Mouse (Mus musculus): ENCODE data around the gene Ttc25. TPM values are rescaled to one million over a fixed set of nuclear protein-coding genes. Genes with fewer than 3 reads are reported as not detected.
A peak's percentile ranks its signal among the peaks of the same experiment; 100 is the strongest.

Ttc25 gene
- total and polyA plus RNA-seq, 2 experiments from 2014 or later = 1.5 to 1.8 TPM

DNA sequence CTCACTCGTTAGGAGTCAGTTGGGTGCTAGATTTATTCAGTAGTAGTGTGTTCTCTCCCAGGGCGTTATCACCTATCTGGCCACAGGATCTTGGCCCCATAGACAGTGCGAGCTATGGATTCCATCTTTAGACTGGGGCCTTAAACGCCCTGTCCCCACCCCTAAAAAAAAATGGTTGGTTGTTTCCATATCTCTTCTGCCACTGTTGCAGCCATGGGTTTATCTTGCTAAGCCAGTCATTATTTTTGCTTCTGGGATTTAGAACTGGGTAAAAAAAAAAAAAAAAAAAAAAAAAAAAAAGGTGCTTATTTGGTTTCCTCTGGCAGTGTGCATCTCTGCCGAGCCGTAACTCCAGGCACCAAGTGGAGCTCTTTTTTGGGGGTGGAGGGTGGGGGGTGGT lies 19.3 kb downstream of the Ttc25 start:
- 89% methylated on average over 6 of the region's 6 CpGs for WGBS
- Histone ChIP-seq H3K9me3 (ENCODE audit: low read length) (no peaks in the 10 kb centered on the region), H3K4me2 (ENCODE audit: low read depth, low read length) (no peak overlapping the region), H3K9ac (replicated peaks; ENCODE audit: low read length) (no peak overlapping the region), H3K4me3 (ENCODE audit: low read length) (no peak overlapping the region), H3K27ac (no peak overlapping the region), H3K4me1 (ENCODE audit: insufficient read depth, low read length) (no peaks in the 10 kb centered on the region), H3K36me3 (ENCODE audit: insufficient read depth, low read length) (no peaks in the 10 kb centered on the region), H3K27me3 (ENCODE audit: insufficient read depth, low read length) (no peaks in the 10 kb centered on the region)
- ATAC-seq (no peak), DNase-seq (ENCODE audit: low spot score) (no peak)
- no peak for TF ChIP-seq CTCF (IDR thresholded peaks at IDR 0.05; ENCODE audit: low read depth)

DNA sequence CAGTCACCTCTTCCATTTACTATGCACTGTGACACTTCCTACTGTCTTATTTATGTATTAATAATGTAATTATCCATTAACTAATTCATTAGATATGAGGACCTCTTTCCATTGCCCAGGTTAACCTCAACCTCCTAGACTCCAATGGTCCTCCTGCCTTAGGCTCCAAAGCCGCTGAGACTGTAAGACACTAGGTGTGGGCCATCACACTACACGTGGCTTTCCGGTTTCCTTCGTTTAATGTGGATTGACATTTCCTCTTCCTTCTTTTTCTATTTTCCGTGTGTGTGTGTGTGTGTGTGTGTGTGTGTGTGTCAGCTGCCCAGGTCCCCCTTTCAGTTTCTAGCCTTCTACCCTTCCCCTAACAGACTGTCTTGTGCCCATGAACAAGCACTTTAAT lies 21.8 kb downstream of the Ttc25 start:
- no peak for ATAC-seq

DNA sequence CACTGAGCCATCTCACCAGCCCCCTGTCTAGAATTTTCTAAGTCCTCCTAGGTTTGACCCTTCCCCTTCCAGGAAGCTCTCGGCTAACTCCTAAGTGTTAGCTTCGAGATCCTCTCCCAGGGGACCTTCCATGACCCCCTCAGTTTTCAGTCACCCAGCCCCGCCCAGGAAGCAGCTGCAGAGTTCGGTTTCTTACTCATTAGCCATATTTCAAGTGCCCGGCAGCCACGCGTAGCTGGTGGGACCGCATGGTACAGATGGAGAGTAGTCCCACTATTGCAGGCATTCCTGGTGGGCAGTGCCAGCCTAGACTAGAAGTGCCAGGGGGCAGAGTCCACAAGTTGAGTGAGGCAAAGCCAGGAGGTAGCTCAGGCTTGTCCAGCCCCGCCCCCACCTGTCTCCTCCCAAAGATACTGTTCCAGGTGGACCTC lies 22.4 kb downstream of the Ttc25 start:
- H3K9ac ChIP-seq (replicated peaks; ENCODE audit: low read length) = no peak overlapping the region
- WGBS = 56% methylated on average over 9 of the region's 9 CpGs

More for the DNA sequence above, 21.8 kb downstream of the Ttc25 start:
- no peak overlapping the region for H3K4me3 ChIP-seq (ENCODE audit: low read length)
- H3K4me1 ChIP-seq (ENCODE audit: insufficient read depth, low read length) = 0 out of 2 replicates have a peak, but pooled peaks cover 7% of the 10 kb centered on the region
- H3K36me3 ChIP-seq (ENCODE audit: insufficient read depth, low read length) = no peaks in the 10 kb centered on the region
- H3K9ac ChIP-seq (replicated peaks; ENCODE audit: low read length) = no peak overlapping the region
- no peak for TF ChIP-seq CTCF (IDR thresholded peaks at IDR 0.05; ENCODE audit: low read depth)
- no peaks in the 10 kb centered on the region for H3K27me3 ChIP-seq (ENCODE audit: insufficient read depth, low read length)
- no peak overlapping the region for H3K4me2 ChIP-seq (ENCODE audit: low read depth, low read length)
- no peak for DNase-seq (ENCODE audit: low spot score)
- WGBS = 80% methylated on average over 5 of the region's 5 CpGs
- no peaks in the 10 kb centered on the region for H3K9me3 ChIP-seq (ENCODE audit: low read length)
- no peak overlapping the region for H3K27ac ChIP-seq

DNA sequence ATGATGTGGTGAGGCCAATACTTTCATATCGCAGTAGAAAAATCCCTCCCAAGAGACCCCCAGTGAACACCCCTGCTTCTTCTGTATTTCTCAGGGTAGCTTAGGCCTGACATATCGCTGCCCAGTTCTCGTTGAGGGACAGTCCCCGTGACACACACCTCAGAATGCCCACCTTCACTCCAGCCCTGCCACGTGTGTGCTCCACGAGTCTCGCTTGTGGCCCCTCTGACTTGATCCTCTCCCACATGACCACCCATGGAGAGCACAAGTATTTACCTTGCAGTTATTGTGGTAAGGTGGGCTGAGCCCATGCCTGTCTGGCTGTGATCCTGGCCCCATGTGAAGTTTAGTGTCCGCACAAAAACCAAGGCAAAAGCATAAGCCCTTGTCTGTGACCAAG lies 23.3 kb downstream of the Ttc25 start:
- H3K4me3 ChIP-seq (ENCODE audit: low read length) = no peak overlapping the region
- DNase-seq (ENCODE audit: low spot score) = no peak
- H3K27ac ChIP-seq = no peak overlapping the region
- 85% methylated on average over 8 of the region's 8 CpGs for WGBS
- no peak for ATAC-seq
- no peaks in the 10 kb centered on the region for H3K36me3 ChIP-seq (ENCODE audit: insufficient read depth, low read length)
- H3K4me2 ChIP-seq (ENCODE audit: low read depth, low read length) = no peak overlapping the region
- TF ChIP-seq CTCF (IDR thresholded peaks at IDR 0.05; ENCODE audit: low read depth) = no peak
- 0 out of 2 replicates have a peak, but pooled peaks cover 7% of the 10 kb centered on the region for H3K4me1 ChIP-seq (ENCODE audit: insufficient read depth, low read length)
- no peaks in the 10 kb centered on the region for H3K9me3 ChIP-seq (ENCODE audit: low read length)
- no peaks in the 10 kb centered on the region for H3K27me3 ChIP-seq (ENCODE audit: insufficient read depth, low read length)
- H3K9ac ChIP-seq (replicated peaks; ENCODE audit: low read length) = no peak overlapping the region

More for the DNA sequence above, 22.4 kb downstream of the Ttc25 start:
- Histone ChIP-seq H3K27me3 (ENCODE audit: insufficient read depth, low read length) (no peaks in the 10 kb centered on the region), H3K4me1 (ENCODE audit: insufficient read depth, low read length) (0 out of 2 replicates have a peak, but pooled peaks cover 7% of the 10 kb centered on the region), H3K27ac (no peak overlapping the region), H3K4me3 (ENCODE audit: low read length) (no peak overlapping the region), H3K4me2 (ENCODE audit: low read depth, low read length) (no peak overlapping the region), H3K36me3 (ENCODE audit: insufficient read depth, low read length) (no peaks in the 10 kb centered on the region), H3K9me3 (ENCODE audit: low read length) (no peaks in the 10 kb centered on the region)
- DNase-seq (ENCODE audit: low spot score) (no peak), ATAC-seq (no peak)
- TF ChIP-seq CTCF (IDR thresholded peaks at IDR 0.05; ENCODE audit: low read depth) = no peak

DNA sequence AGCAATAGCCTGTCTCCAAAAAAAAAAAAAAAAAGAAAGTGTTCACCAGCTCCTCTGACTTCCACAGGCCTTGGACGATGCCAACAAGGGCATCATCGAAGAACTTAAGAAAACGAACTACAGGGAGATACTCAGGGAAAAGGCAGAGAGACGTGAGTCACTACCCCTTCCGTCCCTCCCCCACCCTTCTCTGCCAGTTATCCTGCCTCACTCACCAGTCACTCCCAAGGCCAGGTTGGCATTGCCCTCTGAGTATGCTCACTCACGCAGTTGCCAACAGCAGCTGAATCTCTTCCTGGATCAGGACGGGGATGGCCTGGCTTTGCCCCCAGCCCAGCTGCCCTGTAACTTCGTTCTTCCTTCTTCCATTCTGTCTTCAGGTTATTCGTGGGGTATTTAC lies 24.4 kb downstream of the Ttc25 start:
- no peak for ATAC-seq
- no peak overlapping the region for H3K4me3 ChIP-seq (ENCODE audit: low read length)
- no peak for TF ChIP-seq CTCF (IDR thresholded peaks at IDR 0.05; ENCODE audit: low read depth)
- no peaks in the 10 kb centered on the region for H3K9me3 ChIP-seq (ENCODE audit: low read length)
- H3K4me1 ChIP-seq (ENCODE audit: insufficient read depth, low read length) = 0 out of 2 replicates have a peak, but pooled peaks cover 7% of the 10 kb centered on the region
- 65% methylated on average over 9 of the region's 9 CpGs for WGBS
- H3K27ac ChIP-seq = no peak overlapping the region
- H3K36me3 ChIP-seq (ENCODE audit: insufficient read depth, low read length) = no peaks in the 10 kb centered on the region
- no peak for DNase-seq (ENCODE audit: low spot score)
- H3K9ac ChIP-seq (replicated peaks; ENCODE audit: low read length) = no peak overlapping the region
- H3K27me3 ChIP-seq (ENCODE audit: insufficient read depth, low read length) = no peaks in the 10 kb centered on the region
- H3K4me2 ChIP-seq (ENCODE audit: low read depth, low read length) = no peak overlapping the region

DNA sequence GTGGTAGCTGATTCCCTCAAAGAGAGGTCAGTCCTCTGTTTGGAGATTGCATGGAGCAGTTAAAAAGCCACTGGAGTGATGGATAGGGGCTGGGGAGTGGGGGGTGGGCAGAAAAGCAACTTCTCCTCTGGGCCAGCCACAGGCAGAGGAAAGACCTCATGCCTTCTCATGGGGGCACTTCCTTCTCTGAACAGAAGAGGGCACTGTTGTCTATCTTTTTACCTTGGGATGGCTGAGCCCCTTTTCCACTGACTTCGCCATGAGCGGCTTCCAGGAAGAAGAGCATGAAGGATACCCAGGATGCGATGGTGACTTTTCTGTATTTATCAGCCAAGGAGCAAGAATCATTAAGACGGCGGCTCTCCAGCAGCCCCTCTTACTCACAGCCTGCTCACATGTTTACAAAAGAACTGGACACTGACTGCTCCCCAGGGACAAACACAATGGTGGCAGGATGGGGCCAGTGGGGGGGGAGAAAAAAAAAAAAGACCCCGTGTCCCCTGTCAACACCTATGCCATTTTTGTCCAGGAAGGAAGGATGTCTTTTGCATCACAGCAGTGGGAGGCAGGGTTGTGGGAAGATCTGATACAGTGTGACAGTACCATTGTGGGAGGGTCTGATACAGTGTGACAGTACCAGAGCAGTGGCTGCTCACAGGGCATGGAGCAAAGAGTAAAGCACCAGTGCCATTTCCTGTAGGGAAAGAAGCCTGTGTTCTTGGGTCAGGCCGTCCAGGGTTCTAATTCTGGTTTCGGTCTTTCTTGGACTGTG lies 25.2 kb downstream of the Ttc25 start:
- peak; percentile 89 for DNase-seq (ENCODE audit: low spot score)
- Histone ChIP-seq H3K36me3 (ENCODE audit: insufficient read depth, low read length) (no peaks in the 10 kb centered on the region), H3K4me3 (ENCODE audit: low read length) (peak overlapping the region; percentile 18), H3K4me2 (ENCODE audit: low read depth, low read length) (peak overlapping the region; percentile 49), H3K27ac (no peak overlapping the region), H3K27me3 (ENCODE audit: insufficient read depth, low read length) (no peaks in the 10 kb centered on the region), H3K9me3 (ENCODE audit: low read length) (no peaks in the 10 kb centered on the region), H3K4me1 (ENCODE audit: insufficient read depth, low read length) (0 out of 2 replicates have a peak, but pooled peaks cover 8% of the 10 kb centered on the region), H3K9ac (replicated peaks; ENCODE audit: low read length) (peak overlapping the region; percentile 24; the same call in 1 of the 2 replicates)
- peak; percentile 92 for TF ChIP-seq CTCF (IDR thresholded peaks at IDR 0.05; ENCODE audit: low read depth)
- WGBS = 7% methylated on average over 8 of the region's 8 CpGs
- peak; percentile 61 for ATAC-seq

DNA sequence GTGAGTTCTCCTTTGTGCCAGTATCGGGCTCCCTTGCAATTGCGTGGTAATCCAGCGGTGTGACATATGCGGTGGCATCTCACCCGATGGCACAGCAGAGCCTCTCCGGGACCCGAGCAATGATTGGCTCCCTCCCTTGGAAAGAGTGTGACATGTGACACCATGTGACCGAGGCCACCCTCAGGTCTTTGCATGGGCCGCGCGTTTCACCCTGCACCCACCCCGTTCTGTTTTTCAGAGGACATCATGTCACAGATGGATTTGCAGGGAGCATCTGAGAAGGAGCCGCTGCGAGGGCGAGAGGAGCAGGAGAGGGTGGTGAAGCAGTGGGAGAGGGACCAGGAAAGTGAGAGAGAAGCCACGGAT lies 25.8 kb downstream of the Ttc25 start:
- Histone ChIP-seq H3K27me3 (ENCODE audit: insufficient read depth, low read length) (no peaks in the 10 kb centered on the region), H3K36me3 (ENCODE audit: insufficient read depth, low read length) (no peaks in the 10 kb centered on the region), H3K4me2 (ENCODE audit: low read depth, low read length) (peak overlapping the region; percentile 49), H3K9me3 (ENCODE audit: low read length) (no peaks in the 10 kb centered on the region), H3K9ac (replicated peaks; ENCODE audit: low read length) (peak overlapping the region; percentile 24; the same call in 1 of the 2 replicates), H3K27ac (no peak overlapping the region), H3K4me1 (ENCODE audit: insufficient read depth, low read length) (peaks cover 14% of the 10 kb centered on the region; the same call in 1 of the 2 replicates), H3K4me3 (ENCODE audit: low read length) (peak overlapping the region; percentile 18)
- ATAC-seq (peak; percentile 43; the same call in 1 of the 2 replicates), DNase-seq (ENCODE audit: low spot score) (peak; percentile 40)
- WGBS = 7% methylated on average over 16 of the region's 16 CpGs
- no peak for TF ChIP-seq CTCF (IDR thresholded peaks at IDR 0.05; ENCODE audit: low read depth)

Data from hindbrain, postnatal 0 days (tissue).